Mouse (Mus musculus): ENCODE data around the gene Psmd9.

Psmd9 gene

DNA sequence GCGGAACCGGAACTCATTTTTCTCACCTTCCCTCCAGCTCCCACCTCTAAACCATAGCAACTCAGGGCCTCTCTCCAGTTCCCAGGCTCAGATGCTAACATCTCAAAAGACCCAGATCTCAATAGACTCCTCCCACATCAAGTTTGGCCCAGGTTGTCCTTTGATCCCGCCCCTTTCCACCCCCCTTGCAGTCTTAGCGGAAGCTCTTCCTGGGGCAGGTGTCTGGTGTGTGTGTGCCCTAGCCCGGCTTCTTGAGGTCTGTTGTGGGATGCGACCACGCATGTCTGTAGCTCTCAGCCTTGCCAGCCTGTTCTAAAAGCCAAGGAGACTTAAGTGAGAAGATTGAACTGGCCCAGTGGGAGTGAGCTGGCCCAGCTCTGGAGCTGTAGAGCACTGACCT lies 18.6 kb upstream of the Psmd9 start:
- no peak for DNase-seq (ENCODE audit: low read depth)

DNA sequence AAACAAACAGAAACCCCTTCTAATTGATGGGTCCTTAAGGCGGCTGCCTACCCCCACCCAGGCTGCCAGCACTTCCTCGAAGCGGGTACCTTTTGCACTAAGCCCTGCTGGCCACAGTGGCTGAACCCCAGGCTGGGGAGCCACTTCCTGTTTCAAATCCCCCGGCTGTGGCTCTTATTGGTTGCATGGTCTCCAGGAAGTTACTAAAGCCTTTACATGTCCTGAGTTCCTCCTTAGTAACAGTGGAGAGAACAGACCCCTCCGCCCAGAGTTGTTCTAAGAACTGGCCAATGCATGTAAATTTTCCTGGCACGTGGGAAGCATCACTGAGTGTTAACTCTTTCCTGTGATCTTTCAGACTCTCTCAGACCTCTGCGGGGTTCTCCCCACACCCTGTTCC lies 18.1 kb upstream of the Psmd9 start:
- DNase-seq (ENCODE audit: low read depth): no peak

- DNase-seq (ENCODE audit: low read depth): no peak
Observed at GRCm38 (mm10) chr5:123151707-123152362, 17.4 kb upstream of the Psmd9 start.

GRCm38 (mm10) chr5:123152901-123153300 lies 16.3 kb upstream of the Psmd9 start:
- DNase-seq (ENCODE audit: low read depth): no peak

DNA sequence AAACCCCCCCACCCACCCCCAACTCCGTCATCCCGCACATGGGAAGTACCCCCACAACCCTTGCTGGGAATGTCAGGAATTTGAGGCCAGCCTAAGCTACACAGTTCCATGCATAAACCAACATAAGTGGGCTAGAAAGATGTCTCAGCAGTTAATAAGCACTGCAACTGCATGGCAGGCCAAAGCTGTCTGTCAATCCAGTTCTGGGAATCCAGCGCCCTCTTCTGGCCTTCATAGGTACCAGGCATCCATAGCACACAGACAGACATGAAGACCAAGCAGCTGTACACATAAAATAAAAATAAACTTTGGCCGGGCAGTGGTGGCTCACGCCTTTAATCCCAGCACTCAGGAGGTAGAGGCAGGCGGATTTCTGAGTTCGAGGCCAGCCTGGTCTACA lies 13.8 kb upstream of the Psmd9 start:
- DNase-seq (ENCODE audit: low read depth): peak; percentile 89

DNA sequence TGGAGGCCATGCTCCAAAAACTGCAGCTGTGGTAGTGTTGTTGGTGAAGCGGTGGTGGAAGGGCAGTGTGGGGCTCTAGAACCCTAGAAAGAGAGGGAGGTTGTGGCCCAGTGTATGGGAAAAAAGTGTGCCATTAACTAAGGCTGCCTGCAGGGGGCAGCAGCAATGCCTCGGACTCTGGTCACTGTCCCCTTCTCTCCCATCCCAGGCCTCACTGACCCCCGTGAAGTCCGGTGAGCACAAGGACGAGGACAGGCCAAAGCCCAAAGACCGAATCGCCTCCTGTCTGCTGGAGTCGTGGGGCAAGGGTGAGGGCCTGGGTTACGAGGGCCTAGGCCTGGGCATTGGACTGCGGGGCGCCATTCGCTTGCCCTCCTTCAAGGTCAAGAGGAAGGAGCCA lies 12.4 kb upstream of the Psmd9 start:
- peak; percentile 39 for DNase-seq (ENCODE audit: low read depth)

DNA sequence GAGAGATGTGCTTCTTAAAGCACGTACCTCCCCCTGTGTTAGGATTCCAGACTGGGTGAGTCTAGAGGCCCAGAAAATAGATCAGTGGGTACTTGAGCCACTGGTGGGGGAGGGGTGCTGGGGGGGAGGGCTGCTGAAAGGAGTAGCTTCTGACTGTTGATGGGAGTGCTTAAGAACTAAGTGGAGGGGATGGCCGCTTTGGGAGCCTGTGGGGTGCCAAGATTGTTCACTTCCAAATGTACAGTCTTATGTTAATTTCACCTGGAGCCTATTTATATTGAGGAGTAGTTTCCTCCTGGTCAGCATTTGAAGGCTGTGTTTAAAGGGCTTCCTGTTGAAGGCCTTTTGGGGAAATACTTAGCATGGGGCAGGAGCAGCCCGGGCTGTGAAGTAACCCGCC lies 11.2 kb upstream of the Psmd9 start:
- no peak for DNase-seq (ENCODE audit: low read depth)

- no peak for DNase-seq (ENCODE audit: low read depth)
Observed at GRCm38 (mm10) chr5:123159446-123159845, 9.8 kb upstream of the Psmd9 start.

- no peak for DNase-seq (ENCODE audit: low read depth)
Observed at GRCm38 (mm10) chr5:123159866-123160265, 9.3 kb upstream of the Psmd9 start.

- no peak for DNase-seq (ENCODE audit: low read depth)
Observed at GRCm38 (mm10) chr5:123160341-123160740, 8.9 kb upstream of the Psmd9 start.

DNA sequence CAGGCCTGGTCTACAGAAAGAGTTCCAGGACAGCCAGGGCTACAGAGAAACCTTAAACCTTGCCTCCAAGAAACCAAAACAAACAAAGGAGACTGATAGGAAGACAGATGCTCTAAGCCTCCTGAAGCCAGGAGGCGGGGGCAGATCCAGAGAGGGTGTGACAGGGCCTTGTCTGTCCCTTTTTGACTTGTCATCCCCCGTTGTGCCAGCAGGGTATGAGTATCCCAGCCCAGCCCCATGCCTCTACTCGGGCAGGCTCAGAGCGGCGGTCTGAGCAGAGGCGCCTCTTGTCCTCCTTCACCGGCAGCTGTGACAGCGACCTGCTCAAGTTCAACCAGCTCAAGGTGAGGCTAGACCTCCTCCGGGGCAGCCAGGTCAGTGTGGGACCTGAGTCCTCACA lies 6.3 kb upstream of the Psmd9 start:
- DNase-seq (ENCODE audit: low read depth): no peak

GRCm38 (mm10) chr5:123166437-123166836 lies 2.8 kb upstream of the Psmd9 start:
- DNase-seq (ENCODE audit: low read depth): no peak

GRCm38 (mm10) chr5:123167591-123167990 lies 1.6 kb upstream of the Psmd9 start:
- no peak for DNase-seq (ENCODE audit: low read depth)

DNA sequence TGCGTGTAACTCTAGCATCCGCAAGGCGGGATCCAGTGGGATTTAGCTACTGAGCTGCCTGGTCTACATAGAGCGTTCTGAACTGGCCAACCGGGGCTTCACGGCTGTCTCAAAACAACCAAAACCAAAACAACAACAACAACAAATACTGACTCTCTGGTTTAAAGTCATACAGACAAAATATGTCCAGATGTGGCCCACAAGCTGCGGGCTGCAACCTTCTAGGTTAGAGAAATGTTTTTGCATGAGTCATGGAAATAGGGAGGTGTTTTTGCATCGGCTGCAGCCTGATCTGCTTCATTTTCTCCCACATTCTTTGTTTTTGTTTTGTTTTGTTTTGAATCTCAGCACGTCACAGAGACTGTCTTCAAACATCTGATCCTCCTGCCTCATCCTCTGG lies 1.2 kb downstream of the Psmd9 start:
- DNase-seq (ENCODE audit: low read depth): peak; percentile 75

DNA sequence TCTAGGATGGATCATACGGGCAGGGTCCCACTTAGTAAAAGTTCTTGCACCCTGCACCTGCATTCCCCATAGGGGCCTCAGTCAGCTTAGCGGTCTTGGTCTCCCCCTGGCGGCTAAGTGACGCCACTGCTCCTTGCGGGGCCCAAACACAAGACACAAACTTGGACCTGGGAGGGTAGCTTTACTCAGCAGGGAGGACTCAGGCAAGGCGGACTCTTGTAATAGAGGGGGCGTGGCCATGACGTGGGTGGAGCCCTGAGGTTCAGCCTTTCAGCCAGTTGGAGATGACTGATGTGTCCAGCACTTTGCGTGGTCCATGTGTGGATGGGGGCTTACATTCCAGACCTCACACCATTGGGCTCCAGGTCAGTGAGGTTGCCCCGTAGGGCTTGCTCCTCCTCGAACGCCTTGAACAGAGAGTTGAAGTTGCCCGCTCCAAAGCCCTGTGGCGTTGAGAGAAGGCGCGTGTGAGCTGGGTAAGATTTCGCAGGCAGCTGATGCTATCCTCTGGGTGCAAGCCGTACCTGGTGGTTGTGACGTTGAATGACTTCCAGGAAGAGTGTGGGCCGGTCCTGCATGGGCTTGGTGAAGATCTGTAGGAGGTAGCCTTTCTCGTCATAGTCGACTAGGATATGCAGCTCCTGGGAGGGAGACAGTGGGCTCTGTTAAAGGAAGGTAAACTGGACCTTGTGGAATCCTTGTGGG lies 2.6 kb downstream of the Psmd9 start:
- peak; percentile 92 for DNase-seq (ENCODE audit: low read depth)

GRCm38 (mm10) chr5:123178792-123179191 lies 9.6 kb downstream of the Psmd9 start:
- no peak for DNase-seq (ENCODE audit: low read depth)

DNA sequence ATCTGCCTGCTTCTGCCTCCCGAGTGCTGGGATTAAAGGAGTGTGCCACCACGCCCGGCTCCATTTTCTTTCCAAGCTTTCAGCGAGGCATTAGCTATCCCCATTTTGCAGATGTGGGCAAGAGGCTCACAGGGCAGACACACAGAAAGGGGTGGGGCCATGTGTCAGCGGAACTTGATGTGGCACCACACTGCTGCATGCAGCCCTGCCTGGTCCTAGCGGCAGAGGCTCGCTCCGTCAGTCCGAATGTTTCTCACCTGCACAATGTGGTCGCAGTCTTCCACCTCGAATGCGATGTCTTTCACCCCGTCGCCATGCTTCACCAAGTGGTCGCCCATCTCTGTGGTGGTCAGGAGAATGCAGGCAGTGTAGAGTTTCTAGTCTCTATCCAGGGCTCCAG lies 11.2 kb downstream of the Psmd9 start:
- no peak for DNase-seq (ENCODE audit: low read depth)

DNA sequence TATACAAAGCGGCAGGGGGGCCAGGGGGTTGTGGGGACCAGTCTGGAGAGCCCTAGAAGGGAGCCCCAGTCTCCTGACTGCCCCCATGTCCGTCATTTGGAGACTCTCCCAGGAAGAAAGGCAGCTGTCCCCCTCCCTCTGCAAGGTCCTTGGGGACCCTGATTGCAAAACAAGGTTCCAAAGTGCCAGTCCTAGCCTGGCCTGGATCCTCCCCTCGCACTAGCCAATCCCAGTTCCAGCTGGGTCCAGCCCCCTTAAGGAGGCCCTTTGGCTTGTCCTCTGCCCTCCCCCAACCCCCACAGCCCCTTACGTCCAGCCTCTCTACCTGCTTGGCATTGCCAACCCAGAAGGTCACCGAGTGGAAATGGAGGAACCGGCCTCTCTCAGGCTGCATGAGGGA lies 12.3 kb downstream of the Psmd9 start:
- no peak for DNase-seq (ENCODE audit: low read depth)

DNA sequence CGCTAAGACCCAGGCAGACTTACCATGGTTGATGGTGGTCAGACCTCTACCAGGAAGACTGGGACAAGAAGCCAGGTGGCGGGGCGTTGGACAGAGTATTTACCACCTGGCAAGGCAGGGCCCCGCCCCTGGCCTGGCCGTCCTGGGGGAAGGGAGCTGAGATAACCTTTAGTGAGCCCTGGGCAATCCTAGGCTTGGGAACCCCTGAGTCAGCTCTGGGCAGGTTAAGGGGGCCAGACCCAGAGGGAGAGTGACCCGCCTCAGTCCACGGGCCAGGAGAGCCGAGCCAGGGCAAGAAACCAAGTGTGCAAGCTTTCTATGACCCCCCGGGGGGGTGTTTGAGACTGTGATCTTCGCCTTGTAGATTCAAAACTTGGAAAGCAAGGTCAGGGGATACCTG lies 13.4 kb downstream of the Psmd9 start, which contains the start of gene Hpd:
Gene Hpd, minus strand, starts transcription at position 77 of the 400 bp plus-strand sequence.
- DNase-seq (ENCODE audit: low read depth): no peak

DNA sequence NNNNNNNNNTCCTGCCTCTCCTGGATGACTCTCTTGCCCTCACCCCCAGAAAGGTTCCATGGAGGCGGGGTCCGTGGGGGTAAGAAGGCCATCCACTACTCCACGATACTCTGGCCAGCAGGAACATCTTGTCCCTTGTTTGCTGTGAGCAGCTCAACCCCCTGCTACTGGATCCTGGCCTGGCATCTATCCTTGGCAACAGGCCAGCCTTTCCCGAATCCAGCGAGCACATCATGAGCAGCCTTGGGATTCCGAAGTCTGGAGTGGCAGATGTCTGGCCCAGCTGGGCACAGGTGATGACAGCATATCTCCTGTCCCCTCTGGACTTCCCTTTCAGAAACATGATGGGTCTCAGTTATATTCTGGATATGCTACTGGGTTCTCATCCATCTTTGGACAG lies 16.8 kb downstream of the Psmd9 start:
- no peak for DNase-seq (ENCODE audit: low read depth)

DNA sequence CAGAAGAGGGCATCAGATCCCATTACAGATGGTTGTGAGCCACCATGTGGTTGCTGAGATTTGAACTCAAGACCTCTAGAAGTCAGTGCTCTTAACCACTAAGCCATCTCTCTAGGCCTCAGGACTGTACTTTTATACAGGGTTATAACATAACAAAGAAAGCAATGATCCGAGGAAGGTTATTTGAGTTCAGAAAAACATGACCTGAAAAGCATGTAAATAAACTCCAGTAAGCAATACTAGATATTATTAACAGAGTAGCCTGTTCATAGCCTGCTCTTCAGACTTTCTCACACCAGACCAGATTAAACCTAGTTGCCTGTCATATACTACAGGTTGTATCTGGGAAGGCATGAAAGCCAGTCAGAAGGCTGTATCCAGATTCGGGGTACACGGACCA lies 18.1 kb downstream of the Psmd9 start:
- no peak for DNase-seq (ENCODE audit: low read depth)

GRCm38 (mm10) chr5:123190912-123191311 lies 21.7 kb downstream of the Psmd9 start:
- DNase-seq (ENCODE audit: low read depth): no peak

DNA sequence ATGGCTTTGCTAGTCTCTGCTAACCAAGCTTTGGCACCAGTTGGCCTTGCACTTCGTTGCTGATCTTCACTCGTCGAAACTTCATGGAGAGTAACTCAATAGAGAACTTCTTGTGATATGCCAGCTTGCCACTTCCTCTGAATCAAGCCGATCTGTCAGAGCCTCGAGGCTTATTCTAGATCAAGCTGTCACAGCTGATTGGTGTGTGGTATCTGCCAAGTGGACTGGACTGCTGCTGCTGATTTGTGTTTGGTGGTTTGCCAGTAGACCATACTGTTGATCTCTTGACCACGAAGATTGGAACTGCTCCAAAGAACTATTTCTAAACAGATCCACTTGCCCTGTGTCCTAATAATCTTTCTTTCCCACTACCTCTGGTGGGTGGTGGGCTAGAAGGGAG lies 22.2 kb downstream of the Psmd9 start:
- DNase-seq (ENCODE audit: low read depth): peak; percentile 65

DNA sequence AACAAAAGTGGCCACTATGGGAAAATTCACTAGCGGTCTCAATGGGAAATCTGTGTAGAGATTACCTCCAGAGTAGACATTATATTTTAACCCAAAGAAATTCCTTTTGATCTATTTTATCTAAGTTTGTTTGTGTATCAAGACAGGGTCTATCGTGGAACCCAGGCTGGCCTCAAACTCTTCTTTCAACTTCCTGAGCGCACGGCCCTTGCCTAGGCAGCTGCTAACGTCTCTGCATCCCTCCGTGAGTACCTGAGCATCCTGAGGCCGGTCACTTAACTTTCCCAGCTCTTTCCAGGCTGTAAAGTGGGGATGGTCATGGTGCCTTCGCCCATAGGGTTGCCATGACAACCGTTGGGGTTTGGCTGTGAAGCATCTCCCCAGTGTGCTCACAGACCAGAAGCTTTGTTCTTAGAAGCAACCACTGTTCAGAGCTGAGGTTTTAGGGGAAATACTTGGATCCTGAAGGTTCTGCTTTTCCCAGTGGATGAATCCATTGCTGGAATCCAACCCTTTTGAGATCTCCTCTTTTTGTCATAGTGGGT lies 23.5 kb downstream of the Psmd9 start:
- no peak for DNase-seq (ENCODE audit: low read depth)

Measured in NIH3T3 (cell line).